Mouse (Mus musculus) myocyte (in vitro differentiated cells): ENCODE data around the gene Lypla2. TPM values are rescaled to one million over a fixed set of nuclear protein-coding genes. Genes with fewer than 3 reads are reported as not detected.

ENCODE experiments used
- H3K27me3 ChIP-seq: one replicate; pipeline ENCODE4 v1.6.1; 2011; ENCODE audit not compliant: control insufficient read depth, insufficient read depth, insufficient read length
- H3K36me3 ChIP-seq: one replicate; pipeline ENCODE4 v1.6.1; 2011; ENCODE audit not compliant: control insufficient read depth, insufficient read depth
- H3K4me2 ChIP-seq: one replicate; pipeline ENCODE4 v1.6.1; 2011; ENCODE audit warnings: low read depth, control low read depth
- H3K4me3 ChIP-seq: one replicate; pipeline ENCODE4 v1.5.1; 2011; ENCODE audit warnings: mild to moderate bottlenecking, control low read depth, moderate library complexity
- H3K79me2 ChIP-seq: one replicate; pipeline ENCODE4 v1.6.1; 2011; ENCODE audit not compliant: control insufficient read depth, insufficient read depth
- H3ac ChIP-seq: one replicate; pipeline ENCODE4 v1.6.1; 2011; ENCODE audit not compliant: control insufficient read depth, insufficient read length
- CEBPB ChIP-seq: IDR thresholded peaks from 2 replicates; pipeline ENCODE4 v1.6.1; 2011; ENCODE audit warnings: mild to moderate bottlenecking, moderate library complexity; ENCODE audit not compliant: poor library complexity, insufficient read depth, severe bottlenecking
- E2F4 ChIP-seq: IDR thresholded peaks from one replicate; pipeline ENCODE4 v1.6.1; 2011; ENCODE audit warnings: mild to moderate bottlenecking, control low read depth, moderate library complexity; ENCODE audit not compliant: insufficient read depth
- MAX ChIP-seq: IDR thresholded peaks from one replicate; pipeline ENCODE4 v1.6.1; 2011; ENCODE audit warnings: low read depth, mild to moderate bottlenecking, control low read depth
- MYOD1 ChIP-seq, 3 experiments: IDR thresholded peaks; one replicate each; pipeline ENCODE4 v1.6.1; 2011; ENCODE audit warnings: control low read depth in 2 of 3, low read depth in 2 of 3, mild to moderate bottlenecking in 2 of 3, moderate library complexity in 1 of 3; ENCODE audit not compliant: insufficient read length in 2 of 3, control insufficient read depth in 1 of 3
- MYOG ChIP-seq, 3 experiments: IDR thresholded peaks; one replicate each; pipeline ENCODE4 v1.6.1; 2011; ENCODE audit warnings: control low read depth in 2 of 3, low read depth in 2 of 3, mild to moderate bottlenecking in 2 of 3; ENCODE audit not compliant: insufficient read length in 2 of 3, control insufficient read depth in 1 of 3, insufficient read depth in 1 of 3
- POLR2A ChIP-seq: IDR thresholded peaks from one replicate; pipeline ENCODE4 v1.6.1; 2011; ENCODE audit warnings: low read depth, mild to moderate bottlenecking, control low read depth, moderate library complexity; ENCODE audit not compliant: insufficient read length
- POLR2AphosphoS2 ChIP-seq: IDR thresholded peaks from one replicate; pipeline ENCODE4 v1.6.1; 2011; ENCODE audit warnings: low read depth, control low read depth; ENCODE audit not compliant: insufficient read length
- REST ChIP-seq: IDR thresholded peaks from one replicate; pipeline ENCODE4 v1.6.1; 2011; ENCODE audit warnings: mild to moderate bottlenecking, control low read depth, moderate library complexity; ENCODE audit not compliant: insufficient read depth, insufficient read length
- SRF ChIP-seq: IDR thresholded peaks from one replicate; pipeline ENCODE4 v1.6.1; 2011; ENCODE audit warnings: low read depth; ENCODE audit not compliant: control insufficient read depth, insufficient read length
- TCF12 ChIP-seq: IDR thresholded peaks from one replicate; pipeline ENCODE4 v1.6.1; 2011; ENCODE audit warnings: mild to moderate bottlenecking, control low read depth; ENCODE audit not compliant: poor library complexity, insufficient read depth, severe bottlenecking
- TCF3 ChIP-seq: IDR thresholded peaks from one replicate; pipeline ENCODE4 v1.6.1; 2011; ENCODE audit warnings: low read depth, control low read depth; ENCODE audit not compliant: insufficient read length
- USF1 ChIP-seq: IDR thresholded peaks from one replicate; pipeline ENCODE4 v1.6.1; 2011; ENCODE audit warnings: low read depth, mild to moderate bottlenecking, control low read depth, moderate library complexity
- polyA plus RNA-seq: library from polyadenylated mRNA; unstranded; fragments of >200 nt; fragmentation: generic; extraction: Trizol; gene quantifications from one replicate; pipeline ENCODE4 v1.2.1, GENCODE M21; 2012; ENCODE audit warnings: missing spikeins

The Lypla2 gene
- polyA plus RNA-seq, 1 experiment = 60.9 TPM

- Histone ChIP-seq H3K36me3 (peaks cover 12% of the 10 kb centered on the region), H3K4me3 (peak overlapping the region; percentile 81), H3K79me2 (peaks cover 14% of the 10 kb centered on the region), H3K4me2 (peak overlapping the region; percentile 91), H3ac (peak overlapping the region; percentile 62), H3K27me3 (no peaks in the 10 kb centered on the region)
- TF ChIP-seq CEBPB = no peak
- no peak for TF ChIP-seq MYOD1 (IDR thresholded peaks at IDR 0.05; ENCODE audit: control insufficient read depth in 1 of 3, insufficient read length in 2 of 3, low read depth in 2 of 3)
- TF ChIP-seq E2F4 = no peak
- no peak for TF ChIP-seq TCF3
- TF ChIP-seq REST = no peak
- no peak for TF ChIP-seq SRF
- no peak for TF ChIP-seq POLR2A
These were observed 735 bp upstream of the Lypla2 start for GRCm38 (mm10) chr4:135972911-135973811.

GRCm38 (mm10) chr4:135971805-135972555 lies 446 bp downstream of the Lypla2 start:
- H3K79me2 ChIP-seq = peaks cover 14% of the 10 kb centered on the region
- peak overlapping the region; percentile 78 for H3K4me2 ChIP-seq
- H3K36me3 ChIP-seq = peaks cover 12% of the 10 kb centered on the region
- peak overlapping the region; percentile 62 for H3ac ChIP-seq
- H3K4me3 ChIP-seq = peak overlapping the region; percentile 81
- TF ChIP-seq REST (no peak), MYOD1 (IDR thresholded peaks at IDR 0.05; ENCODE audit: control insufficient read depth in 1 of 3, insufficient read length in 2 of 3, low read depth in 2 of 3) (no peak), E2F4 (no peak), USF1 (no peak), POLR2A (no peak), MAX (no peak), CEBPB (no peak), TCF3 (no peak), SRF (no peak), POLR2AphosphoS2 (no peak), TCF12 (no peak), MYOG (IDR thresholded peaks at IDR 0.05; ENCODE audit: control insufficient read depth in 1 of 3, insufficient read depth in 1 of 3, insufficient read length in 2 of 3, low read depth in 2 of 3) (no peak)
- H3K27me3 ChIP-seq = no peaks in the 10 kb centered on the region

- Histone ChIP-seq H3K4me3 (peak overlapping the region; percentile 81), H3K27me3 (no peaks in the 10 kb centered on the region), H3K79me2 (peaks cover 14% of the 10 kb centered on the region), H3K36me3 (peaks cover 9% of the 10 kb centered on the region), H3K4me2 (no peak overlapping the region), H3ac (no peak overlapping the region)
- TF ChIP-seq POLR2A (no peak), REST (no peak), MAX (no peak), MYOG (IDR thresholded peaks at IDR 0.05; ENCODE audit: control insufficient read depth in 1 of 3, insufficient read depth in 1 of 3, insufficient read length in 2 of 3, low read depth in 2 of 3) (no peak), E2F4 (no peak), POLR2AphosphoS2 (no peak), CEBPB (no peak), USF1 (no peak)
These were observed 1.8 kb downstream of the Lypla2 start for GRCm38 (mm10) chr4:135970585-135970984.

- Histone ChIP-seq H3K27me3 (no peaks in the 10 kb centered on the region), H3K4me3 (no peak overlapping the region), H3K4me2 (no peak overlapping the region), H3ac (no peak overlapping the region), H3K79me2 (peaks cover 14% of the 10 kb centered on the region), H3K36me3 (no peaks in the 10 kb centered on the region)
- TF ChIP-seq POLR2AphosphoS2 = peak; percentile 35
- TF ChIP-seq E2F4 = no peak
These were observed 3.2 kb downstream of the Lypla2 start for GRCm38 (mm10) chr4:135969070-135969750.
